Mouse (Mus musculus) liver, embryonic 14.5 days (tissue): ENCODE measurements around the gene Prpf31.

Experiments used
- CTCF ChIP-seq: IDR thresholded peaks from 2 replicates; pipeline ENCODE4 v1.5.1; 2016; ENCODE audit warnings: antibody characterized with exemption, low read depth, control low read depth
- EP300 ChIP-seq: IDR thresholded peaks from 2 replicates; pipeline ENCODE4 v1.6.1; 2016; ENCODE audit warnings: antibody characterized with exemption, low read depth

GRCm38 (mm10) chr7:3616389-3617241 lies 13.2 kb upstream of the Prpf31 start:
- TF ChIP-seq EP300 (0 out of 2 replicates have a peak, but pooled peaks have one; percentile 27), CTCF (peak; percentile 64)
